Mouse (Mus musculus): ENCODE data around the gene Zfp513. TPM values are rescaled to one million over a fixed set of nuclear protein-coding genes. Genes with fewer than 3 reads are reported as not detected.

Gene Zfp513
- polyA plus RNA-seq, 1 experiment from 2014 or later: 8.9 TPM

GRCm38 (mm10) chr5:31203866-31204265 lies 1.8 kb upstream of the Zfp513 start:
- peaks cover 10% of the 10 kb centered on the region; the same call in 1 of the 2 replicates for H3K4me1 ChIP-seq (ENCODE audit: control insufficient read depth, insufficient read depth, low read length)
- DNase-seq (no peak), ATAC-seq (ENCODE audit: low FRiP score, low TSS enrichment) (no peak)
- 94% methylated on average over 2 of the region's 2 CpGs for WGBS
- peaks cover 5% of the 10 kb centered on the region for H3K9me3 ChIP-seq (ENCODE audit: control insufficient read depth, low read length)
- no peak overlapping the region for H3K9ac ChIP-seq (replicated peaks; ENCODE audit: low read length)
- H3K4me2 ChIP-seq (ENCODE audit: low read length): no peak overlapping the region
- H3K27me3 ChIP-seq (ENCODE audit: control insufficient read depth, insufficient read depth, low read length): no peaks in the 10 kb centered on the region
- H3K27ac ChIP-seq (replicated peaks; ENCODE audit: low read depth, low read length): no peak overlapping the region
- peaks cover 71% of the 10 kb centered on the region for H3K36me3 ChIP-seq (ENCODE audit: control insufficient read depth, insufficient read depth, low read length)
- H3K4me3 ChIP-seq (replicated peaks; ENCODE audit: low read depth, low read length): no peak overlapping the region

- DNase-seq: no peak
- H3K9ac ChIP-seq (replicated peaks; ENCODE audit: low read length): no peak overlapping the region
- peak overlapping the region; percentile 82 for H3K27ac ChIP-seq (replicated peaks; ENCODE audit: low read depth, low read length)
- H3K27me3 ChIP-seq (ENCODE audit: control insufficient read depth, insufficient read depth, low read length): no peaks in the 10 kb centered on the region
- peaks cover 5% of the 10 kb centered on the region for H3K9me3 ChIP-seq (ENCODE audit: control insufficient read depth, low read length)
- H3K4me1 ChIP-seq (ENCODE audit: control insufficient read depth, insufficient read depth, low read length): peaks cover 10% of the 10 kb centered on the region; the same call in 1 of the 2 replicates
- peak overlapping the region; percentile 80 for H3K4me3 ChIP-seq (replicated peaks; ENCODE audit: low read depth, low read length)
- no peak for ATAC-seq (ENCODE audit: low FRiP score, low TSS enrichment)
- WGBS: 87% methylated on average over 7 of the region's 7 CpGs
- peaks cover 78% of the 10 kb centered on the region for H3K36me3 ChIP-seq (ENCODE audit: control insufficient read depth, insufficient read depth, low read length)
- H3K4me2 ChIP-seq (ENCODE audit: low read length): peak overlapping the region; percentile 64
Observed at GRCm38 (mm10) chr5:31202933-31203332, 830 bp upstream of the Zfp513 start.

- peaks cover 10% of the 10 kb centered on the region; the same call in 1 of the 2 replicates for H3K4me1 ChIP-seq (ENCODE audit: control insufficient read depth, insufficient read depth, low read length)
- H3K4me2 ChIP-seq (ENCODE audit: low read length): peak overlapping the region; percentile 65
- peaks cover 5% of the 10 kb centered on the region for H3K9me3 ChIP-seq (ENCODE audit: control insufficient read depth, low read length)
- H3K9ac ChIP-seq (replicated peaks; ENCODE audit: low read length): peak overlapping the region; percentile 78
- no peaks in the 10 kb centered on the region for H3K27me3 ChIP-seq (ENCODE audit: control insufficient read depth, insufficient read depth, low read length)
- no peak for ATAC-seq (ENCODE audit: low FRiP score, low TSS enrichment)
- peak overlapping the region; percentile 82 for H3K27ac ChIP-seq (replicated peaks; ENCODE audit: low read depth, low read length)
- no peak for DNase-seq
- WGBS: 18% methylated on average over 13 of the region's 13 CpGs
- H3K4me3 ChIP-seq (replicated peaks; ENCODE audit: low read depth, low read length): peak overlapping the region; percentile 80
- H3K36me3 ChIP-seq (ENCODE audit: control insufficient read depth, insufficient read depth, low read length): peaks cover 80% of the 10 kb centered on the region
Observed at GRCm38 (mm10) chr5:31201042-31201741, 911 bp downstream of the Zfp513 start.

GRCm38 (mm10) chr5:31200327-31200768 lies 1.8 kb downstream of the Zfp513 start:
- H3K36me3 ChIP-seq (ENCODE audit: control insufficient read depth, insufficient read depth, low read length): peaks cover 80% of the 10 kb centered on the region
- WGBS: 91% methylated on average over 27 of the region's 27 CpGs

GRCm38 (mm10) chr5:31199893-31200292 lies 2.2 kb downstream of the Zfp513 start:
- DNase-seq (no peak), ATAC-seq (ENCODE audit: low FRiP score, low TSS enrichment) (no peak)
- Histone ChIP-seq H3K9me3 (ENCODE audit: control insufficient read depth, low read length) (peaks cover 5% of the 10 kb centered on the region), H3K4me3 (replicated peaks; ENCODE audit: low read depth, low read length) (peak overlapping the region; percentile 1; the same call in 1 of the 2 replicates), H3K4me1 (ENCODE audit: control insufficient read depth, insufficient read depth, low read length) (peaks cover 10% of the 10 kb centered on the region; the same call in 1 of the 2 replicates), H3K27me3 (ENCODE audit: control insufficient read depth, insufficient read depth, low read length) (no peaks in the 10 kb centered on the region), H3K4me2 (ENCODE audit: low read length) (no peak overlapping the region), H3K36me3 (ENCODE audit: control insufficient read depth, insufficient read depth, low read length) (peaks cover 80% of the 10 kb centered on the region), H3K9ac (replicated peaks; ENCODE audit: low read length) (no peak overlapping the region), H3K27ac (replicated peaks; ENCODE audit: low read depth, low read length) (no peak overlapping the region)
- WGBS: 84% methylated on average over 9 of the region's 9 CpGs

More at GRCm38 (mm10) chr5:31200327-31200768, 1.8 kb downstream of the Zfp513 start:
- H3K27me3 ChIP-seq (ENCODE audit: control insufficient read depth, insufficient read depth, low read length): no peaks in the 10 kb centered on the region
- DNase-seq (no peak), ATAC-seq (ENCODE audit: low FRiP score, low TSS enrichment) (no peak)
- no peak overlapping the region for H3K27ac ChIP-seq (replicated peaks; ENCODE audit: low read depth, low read length)
- H3K9ac ChIP-seq (replicated peaks; ENCODE audit: low read length): no peak overlapping the region
- peak overlapping the region; percentile 65 for H3K4me2 ChIP-seq (ENCODE audit: low read length)
- H3K9me3 ChIP-seq (ENCODE audit: control insufficient read depth, low read length): peaks cover 5% of the 10 kb centered on the region
- peaks cover 10% of the 10 kb centered on the region; the same call in 1 of the 2 replicates for H3K4me1 ChIP-seq (ENCODE audit: control insufficient read depth, insufficient read depth, low read length)
- H3K4me3 ChIP-seq (replicated peaks; ENCODE audit: low read depth, low read length): peak overlapping the region; percentile 1; the same call in 1 of the 2 replicates

- Histone ChIP-seq H3K9ac (replicated peaks; ENCODE audit: low read length) (no peak overlapping the region), H3K4me1 (ENCODE audit: control insufficient read depth, insufficient read depth, low read length) (peaks cover 10% of the 10 kb centered on the region), H3K27me3 (ENCODE audit: control insufficient read depth, insufficient read depth, low read length) (no peaks in the 10 kb centered on the region), H3K9me3 (ENCODE audit: control insufficient read depth, low read length) (peaks cover 5% of the 10 kb centered on the region), H3K4me2 (ENCODE audit: low read length) (no peak overlapping the region), H3K36me3 (ENCODE audit: control insufficient read depth, insufficient read depth, low read length) (peaks cover 80% of the 10 kb centered on the region), H3K27ac (replicated peaks; ENCODE audit: low read depth, low read length) (no peak overlapping the region), H3K4me3 (replicated peaks; ENCODE audit: low read depth, low read length) (no peak overlapping the region)
- DNase-seq (no peak), ATAC-seq (ENCODE audit: low FRiP score, low TSS enrichment) (no peak)
- WGBS: 92% methylated on average over 19 of the region's 19 CpGs
Observed at GRCm38 (mm10) chr5:31199321-31199892, 2.7 kb downstream of the Zfp513 start.

GRCm38 (mm10) chr5:31198616-31199320 lies 3.3 kb downstream of the Zfp513 start:
- H3K9ac ChIP-seq (replicated peaks; ENCODE audit: low read length): no peak overlapping the region

GRCm38 (mm10) chr5:31198170-31198569 lies 3.9 kb downstream of the Zfp513 start:
- ATAC-seq (ENCODE audit: low FRiP score, low TSS enrichment) (no peak), DNase-seq (no peak)
- Histone ChIP-seq H3K36me3 (ENCODE audit: control insufficient read depth, insufficient read depth, low read length) (peaks cover 68% of the 10 kb centered on the region), H3K9me3 (ENCODE audit: control insufficient read depth, low read length) (peaks cover 5% of the 10 kb centered on the region), H3K9ac (replicated peaks; ENCODE audit: low read length) (no peak overlapping the region), H3K4me1 (ENCODE audit: control insufficient read depth, insufficient read depth, low read length) (peaks cover 15% of the 10 kb centered on the region), H3K4me3 (replicated peaks; ENCODE audit: low read depth, low read length) (no peak overlapping the region), H3K27ac (replicated peaks; ENCODE audit: low read depth, low read length) (no peak overlapping the region), H3K4me2 (ENCODE audit: low read length) (no peak overlapping the region), H3K27me3 (ENCODE audit: control insufficient read depth, insufficient read depth, low read length) (no peaks in the 10 kb centered on the region)
- 92% methylated on average over 9 of the region's 9 CpGs for WGBS

More at GRCm38 (mm10) chr5:31198616-31199320, 3.3 kb downstream of the Zfp513 start:
- Histone ChIP-seq H3K4me1 (ENCODE audit: control insufficient read depth, insufficient read depth, low read length) (peaks cover 15% of the 10 kb centered on the region), H3K4me3 (replicated peaks; ENCODE audit: low read depth, low read length) (no peak overlapping the region), H3K9me3 (ENCODE audit: control insufficient read depth, low read length) (peaks cover 5% of the 10 kb centered on the region), H3K36me3 (ENCODE audit: control insufficient read depth, insufficient read depth, low read length) (peaks cover 74% of the 10 kb centered on the region), H3K27me3 (ENCODE audit: control insufficient read depth, insufficient read depth, low read length) (no peaks in the 10 kb centered on the region), H3K27ac (replicated peaks; ENCODE audit: low read depth, low read length) (no peak overlapping the region), H3K4me2 (ENCODE audit: low read length) (no peak overlapping the region)
- WGBS: 84% methylated on average over 5 of the region's 5 CpGs
- no peak for ATAC-seq (ENCODE audit: low FRiP score, low TSS enrichment)
- no peak for DNase-seq

Data from midbrain, embryonic 14.5 days (tissue).